Mouse (Mus musculus) liver, embryonic 14.5 days (tissue): Measurements from ENCODE around the gene Churc1.

Source experiments
- CTCF ChIP-seq: IDR thresholded peaks from 2 replicates; pipeline ENCODE4 v1.5.1; 2016; ENCODE audit warnings: antibody characterized with exemption, low read depth, control low read depth
- EP300 ChIP-seq: IDR thresholded peaks from 2 replicates; pipeline ENCODE4 v1.6.1; 2016; ENCODE audit warnings: antibody characterized with exemption, low read depth

DNA sequence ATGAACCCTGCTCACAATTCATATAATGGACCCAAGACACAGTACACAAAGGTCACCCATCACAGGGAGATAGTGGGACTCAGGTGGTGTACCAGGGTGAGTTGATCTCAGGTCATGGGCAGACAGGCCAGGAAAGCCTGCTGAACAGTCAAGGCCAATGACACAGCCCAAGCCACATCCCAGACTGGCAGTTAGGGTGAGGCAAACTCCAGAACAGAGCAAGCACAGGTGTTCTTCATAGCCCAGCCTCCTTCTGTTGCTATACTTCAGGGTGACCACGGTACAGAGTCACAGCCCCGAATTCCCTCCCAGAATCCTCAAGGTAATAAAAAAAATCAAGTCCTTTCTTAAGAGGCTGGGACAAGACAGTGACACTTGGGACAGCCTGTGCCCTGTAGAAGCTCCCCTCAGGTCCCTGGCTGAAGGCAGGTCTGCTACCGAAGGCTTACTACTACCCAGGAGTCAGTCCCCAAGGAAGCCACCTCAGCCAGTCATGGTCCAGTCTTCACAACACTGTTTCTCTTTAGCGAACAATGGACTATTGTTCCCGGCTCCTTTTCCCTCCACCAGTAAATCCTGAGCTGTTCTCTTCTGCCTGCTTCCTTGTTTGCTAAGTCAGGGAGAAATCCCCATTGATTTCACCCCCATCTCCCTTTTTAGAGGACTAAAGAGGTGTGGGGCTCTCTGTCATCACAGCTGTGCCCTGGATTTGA lies 32.8 kb downstream of the Churc1 start:
- TF ChIP-seq EP300 = no peak
- TF ChIP-seq CTCF = no peak
